Mouse (Mus musculus): ENCODE data around the gene Gdf3. TPM values are rescaled to one million over a fixed set of nuclear protein-coding genes. Genes with fewer than 3 reads are reported as not detected.
A peak's percentile ranks its signal among the peaks of the same experiment; 100 is the strongest.
"Not testable (repeated sequence)": the region's sequence is repeated elsewhere in the genome, so short reads cannot be mapped to it uniquely, and the experiment has no call there.

Gdf3 gene
- total RNA-seq, 2 experiments from 2014 or later = not detected

DNA sequence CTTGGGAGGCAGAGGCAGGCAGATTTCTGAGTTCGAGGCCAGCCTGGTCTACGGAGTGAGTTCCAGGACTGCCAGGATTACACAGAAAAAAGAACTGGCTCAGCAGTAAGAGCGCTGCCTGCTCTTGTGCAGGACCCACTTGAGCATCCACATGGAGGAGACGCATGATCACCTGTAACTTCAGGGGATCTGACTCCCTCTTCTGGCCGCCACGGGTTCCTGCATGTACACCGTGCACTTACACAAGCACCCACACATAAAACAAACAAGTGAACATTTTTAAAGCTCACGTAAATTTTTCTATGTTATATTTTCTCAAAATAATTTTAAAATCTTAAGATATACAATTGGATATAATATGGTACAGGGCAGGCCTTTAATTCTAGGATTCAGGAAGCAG lies 4.4 kb downstream of the Gdf3 start:
- DNase-seq = no peak

- peak in 1 of 2 experiments; percentile 16 for DNase-seq
Measured at GRCm38 (mm10) chr6:122604260-122604659, 5.6 kb downstream of the Gdf3 start.

GRCm38 (mm10) chr6:122602992-122603322 lies 6.9 kb downstream of the Gdf3 start:
- DNase-seq = peak in 1 of 2 experiments; percentile 29

DNA sequence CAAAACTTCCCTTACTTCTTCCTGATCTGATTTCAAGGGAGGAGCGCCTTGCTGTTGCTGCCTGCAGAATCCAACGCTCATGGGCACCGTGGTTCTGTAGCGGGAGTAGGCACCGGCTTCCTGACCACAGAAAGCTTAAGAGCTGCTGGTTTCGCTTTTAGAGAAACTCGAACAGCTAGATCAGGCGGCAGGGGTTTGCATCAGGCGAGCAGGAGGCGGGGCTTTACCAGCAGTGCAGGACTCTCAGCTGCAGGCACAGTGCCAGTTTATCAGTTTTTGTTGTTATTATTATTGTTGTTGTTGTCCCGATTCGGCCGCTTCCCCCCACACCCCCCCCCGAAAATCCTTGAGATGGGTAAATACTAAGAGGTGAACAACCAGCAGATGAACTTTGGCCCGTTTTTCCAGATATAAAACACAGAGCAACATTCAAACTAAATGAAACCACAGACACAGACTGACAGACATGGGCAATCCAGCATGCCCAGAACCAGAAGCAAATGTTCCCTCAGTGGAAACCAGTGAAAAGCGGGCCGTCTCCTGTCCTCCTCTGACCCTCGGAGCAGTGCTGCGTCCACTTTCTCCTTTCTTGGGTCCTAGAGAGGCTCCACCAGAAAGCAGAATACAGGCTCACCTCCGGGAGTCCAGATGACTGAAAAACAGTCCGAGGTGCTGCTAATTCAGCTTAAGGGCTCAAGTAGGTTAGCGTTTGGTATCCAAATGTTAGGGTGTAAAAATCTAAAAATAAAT lies 7.5 kb downstream of the Gdf3 start, which contains the start of gene Apobec1:
TSS of gene Apobec1 (minus strand) at position 203 of the 750 bp plus-strand sequence.
- peak; percentile 86 to 93 for DNase-seq

- DNase-seq = no peak
Measured at GRCm38 (mm10) chr6:122601615-122602014, 8.3 kb downstream of the Gdf3 start.

GRCm38 (mm10) chr6:122601031-122601430 lies 8.9 kb downstream of the Gdf3 start:
- DNase-seq = no peak

- DNase-seq = no peak
Measured at GRCm38 (mm10) chr6:122600066-122600646, 9.7 kb downstream of the Gdf3 start.

- DNase-seq = peak in 1 of 2 experiments; percentile 45
Measured at GRCm38 (mm10) chr6:122599054-122599737, 10.7 kb downstream of the Gdf3 start.

- peak; percentile 28 to 35 for DNase-seq
Measured at GRCm38 (mm10) chr6:122598436-122598835, 11.5 kb downstream of the Gdf3 start.

DNA sequence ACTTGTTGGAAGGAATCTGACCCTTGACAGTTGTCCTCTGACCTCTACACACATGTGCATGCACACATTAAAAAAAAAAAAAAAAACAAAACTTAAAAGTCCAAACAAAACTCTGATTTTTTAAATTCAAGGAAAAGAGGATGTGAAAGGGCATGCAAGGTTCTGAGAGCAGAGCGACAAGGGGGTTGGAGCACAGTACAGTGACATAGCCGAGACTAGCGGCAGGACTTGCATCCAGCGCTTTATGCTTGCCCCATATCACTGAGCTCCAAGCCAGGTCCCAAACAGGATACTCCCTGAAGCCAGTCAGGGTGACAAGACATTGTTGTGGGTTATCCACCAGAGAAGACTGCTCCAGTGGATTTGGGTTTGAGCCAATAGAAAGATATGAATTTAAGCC lies 11.9 kb downstream of the Gdf3 start:
- peak in 1 of 2 experiments; percentile 21 for DNase-seq

GRCm38 (mm10) chr6:122596608-122597007 lies 13.3 kb downstream of the Gdf3 start:
- DNase-seq = no peak

DNA sequence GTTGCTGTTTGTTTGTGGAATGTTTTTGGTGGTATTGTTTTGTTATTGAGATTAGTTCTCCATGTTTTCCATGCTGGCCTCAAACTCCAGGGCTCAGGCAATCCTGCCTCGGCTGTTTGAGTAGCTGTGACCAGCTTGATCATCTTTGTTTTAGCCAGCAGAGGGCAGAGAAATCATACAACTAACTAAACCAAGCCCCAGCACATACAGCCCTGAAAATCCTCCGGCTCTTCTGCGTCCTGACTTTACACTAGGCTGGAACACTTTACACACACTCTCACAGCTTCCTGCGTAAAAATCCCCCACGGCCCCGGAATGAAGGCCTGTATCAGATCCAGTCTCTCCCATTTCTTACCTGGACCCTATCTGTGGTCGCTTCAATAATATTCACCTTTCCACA lies 14.2 kb downstream of the Gdf3 start:
- peak; percentile 58 to 65 for DNase-seq

DNA sequence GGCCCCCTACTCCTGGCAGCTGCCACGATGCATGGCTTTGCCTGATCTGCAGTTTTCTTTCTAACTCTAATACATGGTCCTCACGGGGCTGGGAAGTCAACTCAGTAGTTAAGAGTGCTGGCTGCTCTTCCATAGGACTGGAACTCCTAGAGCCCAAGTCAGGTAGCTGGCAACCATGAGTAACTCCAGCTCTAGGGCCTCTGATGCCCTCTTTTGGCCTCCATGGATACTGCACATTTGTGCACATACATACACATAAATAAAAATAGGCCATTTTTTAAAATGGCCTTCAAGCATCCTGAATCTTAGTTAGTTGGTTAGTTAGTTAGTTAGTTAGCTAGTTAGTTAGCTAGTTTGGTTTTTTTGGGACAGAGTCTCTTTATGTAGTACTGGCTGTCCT lies 17.0 kb downstream of the Gdf3 start:
- DNase-seq = no peak

- no peak for DNase-seq
Measured at GRCm38 (mm10) chr6:122591027-122591758, 18.7 kb downstream of the Gdf3 start.

DNA sequence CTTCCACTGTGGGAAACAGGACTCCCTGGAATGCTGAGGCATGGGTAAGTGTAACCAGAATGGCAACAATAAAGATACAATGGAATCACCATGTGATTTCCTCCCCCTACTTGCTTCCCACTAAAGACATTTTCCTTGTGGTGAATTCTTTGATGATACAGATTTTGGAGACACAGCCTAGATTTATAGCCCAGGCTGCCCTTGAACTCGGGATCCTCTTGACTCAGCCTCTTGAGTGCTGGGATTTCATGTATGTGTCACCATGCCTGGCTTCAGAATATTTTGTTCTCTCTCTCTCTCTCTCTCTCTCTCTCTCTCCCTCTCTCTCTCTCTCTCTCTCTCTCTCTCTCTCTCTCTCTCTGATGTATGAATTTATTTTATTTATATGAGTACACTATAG lies 30.8 kb downstream of the Gdf3 start:
- no peak for DNase-seq

DNA sequence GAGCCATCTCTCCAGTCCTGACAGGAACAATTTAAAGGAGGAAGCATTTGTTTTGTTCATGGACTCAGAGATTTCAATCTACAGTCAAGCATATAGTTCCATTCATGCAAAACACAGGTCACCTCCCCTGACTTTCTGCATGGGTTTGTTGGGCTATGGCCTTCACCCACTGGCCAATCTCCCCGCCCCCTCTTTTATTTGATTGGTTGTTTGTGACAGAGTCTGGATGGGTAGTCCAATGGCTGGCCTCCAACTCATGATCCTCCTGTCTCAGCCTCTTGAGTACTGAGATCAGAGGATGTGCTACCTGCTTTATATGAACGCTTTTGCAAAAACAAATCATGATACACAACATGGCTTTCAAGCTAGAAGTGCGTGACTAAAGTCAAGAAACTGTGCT lies 32.9 kb downstream of the Gdf3 start:
- no peak for DNase-seq

DNA sequence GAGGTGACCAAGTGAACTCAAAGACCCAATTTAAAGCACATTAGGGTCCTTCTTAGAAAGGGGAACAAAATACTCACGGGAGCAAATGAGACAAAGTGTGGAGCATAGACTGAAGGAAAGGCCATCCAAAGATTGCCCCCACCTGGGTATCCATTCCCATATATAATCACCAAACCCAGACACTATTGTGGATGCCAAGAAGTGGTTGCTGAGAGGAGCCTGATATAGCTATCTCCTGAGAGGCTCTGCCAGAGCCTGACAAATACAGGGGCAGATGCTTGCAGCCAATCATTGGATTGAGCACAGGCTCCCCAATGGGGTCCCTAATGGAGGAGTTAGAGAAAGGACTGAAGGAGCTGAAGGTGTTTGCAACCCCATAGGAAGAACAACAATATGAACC lies 34.9 kb downstream of the Gdf3 start:
- not testable (repeated sequence) for DNase-seq

GRCm38 (mm10) chr6:122571617-122571959 lies 38.3 kb downstream of the Gdf3 start:
- no peak for DNase-seq

- peak; percentile 22 to 35 for DNase-seq
Measured at GRCm38 (mm10) chr6:122570695-122571616, 38.9 kb downstream of the Gdf3 start.

DNA sequence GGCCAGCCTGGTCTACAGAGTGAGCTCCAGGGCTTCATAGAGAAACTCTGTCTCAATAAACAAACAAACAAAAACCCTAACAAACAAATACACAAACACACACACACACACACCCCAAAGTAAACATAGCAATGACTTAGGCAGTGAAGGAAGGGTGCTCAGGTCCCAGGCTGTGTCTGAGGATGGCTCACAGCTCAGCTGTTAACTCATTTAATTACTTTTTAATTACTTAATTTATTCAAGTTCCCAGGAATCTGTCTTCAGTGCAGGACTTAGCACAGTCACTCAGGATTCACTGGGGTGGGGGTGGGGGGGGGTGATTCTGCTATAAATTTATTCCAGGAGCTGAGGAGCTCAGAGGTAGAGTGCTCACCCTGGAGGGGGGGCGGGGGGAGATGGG lies 40.1 kb downstream of the Gdf3 start:
- no peak for DNase-seq

- DNase-seq = no peak
Measured at GRCm38 (mm10) chr6:122569113-122569512, 40.8 kb downstream of the Gdf3 start.
